Mouse (Mus musculus): Measurements from ENCODE around the gene Sh3bp1. TPM values are rescaled to one million over a fixed set of nuclear protein-coding genes. Genes with fewer than 3 reads are reported as not detected.
A peak's percentile ranks its signal among the peaks of the same experiment; 100 is the strongest.

Gene Sh3bp1
- polyA plus RNA-seq, 1 experiment: 26.8 TPM

- H3K27me3 ChIP-seq (ENCODE audit: control insufficient read depth, insufficient read depth, low read length, poor library complexity, severe bottlenecking): no peaks in the 10 kb centered on the region
- H3K4me1 ChIP-seq (ENCODE audit: control insufficient read depth, insufficient read depth, low read length): no peaks in the 10 kb centered on the region
- no peak overlapping the region for H3K4me3 ChIP-seq (ENCODE audit: low read depth, low read length)
- H3K27ac ChIP-seq (ENCODE audit: insufficient read depth, low read length): no peak overlapping the region
- no peaks in the 10 kb centered on the region for H3K9me3 ChIP-seq (replicated peaks; ENCODE audit: control insufficient read depth, insufficient read depth, low read length, poor library complexity, severe bottlenecking)
- no peak overlapping the region for H3K9ac ChIP-seq (ENCODE audit: low read depth, poor library complexity, severe bottlenecking)
- peaks cover 14% of the 10 kb centered on the region for H3K36me3 ChIP-seq (ENCODE audit: control insufficient read depth, insufficient read depth, low read length, poor library complexity, severe bottlenecking)
- TF ChIP-seq EP300 (IDR thresholded peaks at IDR 0.05; ENCODE audit: insufficient read depth, low read depth, low read length) (no peak), POLR2A (IDR thresholded peaks at IDR 0.05; ENCODE audit: insufficient read depth, low read length) (no peak), CTCF (IDR thresholded peaks at IDR 0.05; ENCODE audit: low read depth, low read length) (no peak)
These were observed 17.7 kb upstream of the Sh3bp1 start for GRCm38 (mm10) chr15:78881828-78882227.

GRCm38 (mm10) chr15:78889401-78889853, 10.1 kb upstream of the Sh3bp1 start:
- Histone ChIP-seq H3K36me3 (ENCODE audit: control insufficient read depth, insufficient read depth, low read length, poor library complexity, severe bottlenecking) (peaks cover 6% of the 10 kb centered on the region; the same call in 1 of the 2 replicates), H3K4me3 (ENCODE audit: low read depth, low read length) (no peak overlapping the region), H3K9ac (ENCODE audit: low read depth, poor library complexity, severe bottlenecking) (no peak overlapping the region), H3K9me3 (replicated peaks; ENCODE audit: control insufficient read depth, insufficient read depth, low read length, poor library complexity, severe bottlenecking) (no peaks in the 10 kb centered on the region), H3K27me3 (ENCODE audit: control insufficient read depth, insufficient read depth, low read length, poor library complexity, severe bottlenecking) (no peaks in the 10 kb centered on the region), H3K4me1 (ENCODE audit: control insufficient read depth, insufficient read depth, low read length) (no peaks in the 10 kb centered on the region), H3K27ac (ENCODE audit: insufficient read depth, low read length) (no peak overlapping the region)
- TF ChIP-seq CTCF (IDR thresholded peaks at IDR 0.05; ENCODE audit: low read depth, low read length) (no peak), POLR2A (IDR thresholded peaks at IDR 0.05; ENCODE audit: insufficient read depth, low read length) (no peak), EP300 (IDR thresholded peaks at IDR 0.05; ENCODE audit: insufficient read depth, low read depth, low read length) (no peak)

- H3K4me3 ChIP-seq (ENCODE audit: low read depth, low read length): no peak overlapping the region
- peaks cover 4% of the 10 kb centered on the region; the same call in 1 of the 2 replicates for H3K36me3 ChIP-seq (ENCODE audit: control insufficient read depth, insufficient read depth, low read length, poor library complexity, severe bottlenecking)
- peaks cover 4% of the 10 kb centered on the region for H3K4me1 ChIP-seq (ENCODE audit: control insufficient read depth, insufficient read depth, low read length)
- no peaks in the 10 kb centered on the region for H3K9me3 ChIP-seq (replicated peaks; ENCODE audit: control insufficient read depth, insufficient read depth, low read length, poor library complexity, severe bottlenecking)
- H3K27me3 ChIP-seq (ENCODE audit: control insufficient read depth, insufficient read depth, low read length, poor library complexity, severe bottlenecking): no peaks in the 10 kb centered on the region
- no peak overlapping the region for H3K9ac ChIP-seq (ENCODE audit: low read depth, poor library complexity, severe bottlenecking)
- TF ChIP-seq POLR2A (IDR thresholded peaks at IDR 0.05; ENCODE audit: insufficient read depth, low read length): no peak
- TF ChIP-seq EP300 (IDR thresholded peaks at IDR 0.05; ENCODE audit: insufficient read depth, low read depth, low read length): no peak
- no peak for TF ChIP-seq CTCF (IDR thresholded peaks at IDR 0.05; ENCODE audit: low read depth, low read length)
- no peak overlapping the region for H3K27ac ChIP-seq (ENCODE audit: insufficient read depth, low read length)
These were observed 7.1 kb upstream of the Sh3bp1 start for GRCm38 (mm10) chr15:78892440-78892839.

- Histone ChIP-seq H3K27ac (ENCODE audit: insufficient read depth, low read length) (no peak overlapping the region), H3K9ac (ENCODE audit: low read depth, poor library complexity, severe bottlenecking) (no peak overlapping the region), H3K4me3 (ENCODE audit: low read depth, low read length) (no peak overlapping the region), H3K36me3 (ENCODE audit: control insufficient read depth, insufficient read depth, low read length, poor library complexity, severe bottlenecking) (peaks cover 4% of the 10 kb centered on the region; the same call in 1 of the 2 replicates), H3K4me1 (ENCODE audit: control insufficient read depth, insufficient read depth, low read length) (peaks cover 6% of the 10 kb centered on the region), H3K9me3 (replicated peaks; ENCODE audit: control insufficient read depth, insufficient read depth, low read length, poor library complexity, severe bottlenecking) (no peaks in the 10 kb centered on the region), H3K27me3 (ENCODE audit: control insufficient read depth, insufficient read depth, low read length, poor library complexity, severe bottlenecking) (no peaks in the 10 kb centered on the region)
- no peak for TF ChIP-seq POLR2A (IDR thresholded peaks at IDR 0.05; ENCODE audit: insufficient read depth, low read length)
- no peak for TF ChIP-seq EP300 (IDR thresholded peaks at IDR 0.05; ENCODE audit: insufficient read depth, low read depth, low read length)
- no peak for TF ChIP-seq CTCF (IDR thresholded peaks at IDR 0.05; ENCODE audit: low read depth, low read length)
These were observed 4.8 kb upstream of the Sh3bp1 start for GRCm38 (mm10) chr15:78894726-78895125.

GRCm38 (mm10) chr15:78895741-78896140, 3.8 kb upstream of the Sh3bp1 start:
- H3K36me3 ChIP-seq (ENCODE audit: control insufficient read depth, insufficient read depth, low read length, poor library complexity, severe bottlenecking): peaks cover 4% of the 10 kb centered on the region; the same call in 1 of the 2 replicates
- no peak overlapping the region for H3K9ac ChIP-seq (ENCODE audit: low read depth, poor library complexity, severe bottlenecking)
- H3K4me1 ChIP-seq (ENCODE audit: control insufficient read depth, insufficient read depth, low read length): peaks cover 6% of the 10 kb centered on the region
- H3K4me3 ChIP-seq (ENCODE audit: low read depth, low read length): no peak overlapping the region
- H3K27ac ChIP-seq (ENCODE audit: insufficient read depth, low read length): peak overlapping the region; percentile 53
- H3K27me3 ChIP-seq (ENCODE audit: control insufficient read depth, insufficient read depth, low read length, poor library complexity, severe bottlenecking): no peaks in the 10 kb centered on the region
- TF ChIP-seq CTCF (IDR thresholded peaks at IDR 0.05; ENCODE audit: low read depth, low read length) (no peak), POLR2A (IDR thresholded peaks at IDR 0.05; ENCODE audit: insufficient read depth, low read length) (no peak), EP300 (IDR thresholded peaks at IDR 0.05; ENCODE audit: insufficient read depth, low read depth, low read length) (no peak)
- H3K9me3 ChIP-seq (replicated peaks; ENCODE audit: control insufficient read depth, insufficient read depth, low read length, poor library complexity, severe bottlenecking): no peaks in the 10 kb centered on the region

GRCm38 (mm10) chr15:78896149-78896548, 3.4 kb upstream of the Sh3bp1 start:
- Histone ChIP-seq H3K4me3 (ENCODE audit: low read depth, low read length) (no peak overlapping the region), H3K9ac (ENCODE audit: low read depth, poor library complexity, severe bottlenecking) (no peak overlapping the region), H3K27ac (ENCODE audit: insufficient read depth, low read length) (peak overlapping the region; percentile 53), H3K36me3 (ENCODE audit: control insufficient read depth, insufficient read depth, low read length, poor library complexity, severe bottlenecking) (peaks cover 4% of the 10 kb centered on the region; the same call in 1 of the 2 replicates), H3K27me3 (ENCODE audit: control insufficient read depth, insufficient read depth, low read length, poor library complexity, severe bottlenecking) (no peaks in the 10 kb centered on the region), H3K9me3 (replicated peaks; ENCODE audit: control insufficient read depth, insufficient read depth, low read length, poor library complexity, severe bottlenecking) (no peaks in the 10 kb centered on the region), H3K4me1 (ENCODE audit: control insufficient read depth, insufficient read depth, low read length) (peaks cover 6% of the 10 kb centered on the region)
- TF ChIP-seq CTCF (IDR thresholded peaks at IDR 0.05; ENCODE audit: low read depth, low read length) (no peak), EP300 (IDR thresholded peaks at IDR 0.05; ENCODE audit: insufficient read depth, low read depth, low read length) (peak; percentile 84)

All from ES-Bruce4 (cell line).